Mouse (Mus musculus) forebrain, embryonic 16.5 days (tissue): Measurements from ENCODE around the gene Slco4a1. TPM values are rescaled to one million over a fixed set of nuclear protein-coding genes. Genes with fewer than 3 reads are reported as not detected.
A peak's percentile ranks its signal among the peaks of the same experiment; 100 is the strongest.

Experiments used
- ATAC-seq: fragments of 200-750 bp; cut with Nextera tagmentation; 2 replicates; pipeline ENCODE4 v1.8.0; 2017; ENCODE audit warnings: mild to moderate bottlenecking, moderate library complexity
- H3K27ac ChIP-seq: fragments of 300-500 bp; sonication (generic); 2 replicates; pipeline ENCODE4 v1.5.1; 2014; ENCODE audit warnings: low read length, control low read depth
- H3K27me3 ChIP-seq: fragments of 300-500 bp; sonication (generic); replicated peaks from 2 replicates; pipeline ENCODE4 v1.6.1; 2014; ENCODE audit warnings: low read length; ENCODE audit not compliant: control insufficient read depth, insufficient read depth
- H3K36me3 ChIP-seq: fragments of 300-500 bp; sonication (generic); 2 replicates; pipeline ENCODE4 v1.6.1; 2014; ENCODE audit not compliant: control insufficient read depth, insufficient read depth
- H3K4me1 ChIP-seq: fragments of 300-500 bp; sonication (generic); replicated peaks from 2 replicates; pipeline ENCODE4 v1.6.1; 2014; ENCODE audit warnings: low read length; ENCODE audit not compliant: control insufficient read depth, insufficient read depth
- H3K4me2 ChIP-seq: fragments of 300-500 bp; sonication (generic); 2 replicates; pipeline ENCODE4 v1.6.1; 2014; ENCODE audit warnings: mild to moderate bottlenecking, low read length, control low read depth
- H3K4me3 ChIP-seq: fragments of 300-500 bp; sonication (generic); replicated peaks from 2 replicates; pipeline ENCODE4 v1.5.1; 2014; ENCODE audit warnings: mild to moderate bottlenecking, low read length, control low read depth
- H3K9ac ChIP-seq: fragments of 300-500 bp; sonication (generic); replicated peaks from 2 replicates; pipeline ENCODE4 v1.6.1; 2014; ENCODE audit warnings: low read depth, low read length, control low read depth
- H3K9me3 ChIP-seq: fragments of 300-500 bp; sonication (generic); 2 replicates; pipeline ENCODE4 v1.6.1; 2016; ENCODE audit warnings: low read length; ENCODE audit not compliant: control insufficient read depth
- WGBS: fragments of 180-500 bp; shearing (Covaris S2); extraction: QIAGEN DNeasy Blood & Tissue Kit; methylation state at CpG from one replicate; pipeline ENCODE4 v1.1.7; 2014; 5-methylcytosine and 5-hydroxymethylcytosine counted together
- polyA plus RNA-seq: library from polyadenylated mRNA; unstranded; fragments of >200 nt; fragmentation: Nextera tagmentation; extraction: Ambion mirVana; gene quantifications from 2 replicates; pipeline ENCODE4 v1.2.1, GENCODE M21; 2015

The Slco4a1 gene
- 1.3 and 1.5 TPM in 2 replicates for polyA plus RNA-seq

DNA sequence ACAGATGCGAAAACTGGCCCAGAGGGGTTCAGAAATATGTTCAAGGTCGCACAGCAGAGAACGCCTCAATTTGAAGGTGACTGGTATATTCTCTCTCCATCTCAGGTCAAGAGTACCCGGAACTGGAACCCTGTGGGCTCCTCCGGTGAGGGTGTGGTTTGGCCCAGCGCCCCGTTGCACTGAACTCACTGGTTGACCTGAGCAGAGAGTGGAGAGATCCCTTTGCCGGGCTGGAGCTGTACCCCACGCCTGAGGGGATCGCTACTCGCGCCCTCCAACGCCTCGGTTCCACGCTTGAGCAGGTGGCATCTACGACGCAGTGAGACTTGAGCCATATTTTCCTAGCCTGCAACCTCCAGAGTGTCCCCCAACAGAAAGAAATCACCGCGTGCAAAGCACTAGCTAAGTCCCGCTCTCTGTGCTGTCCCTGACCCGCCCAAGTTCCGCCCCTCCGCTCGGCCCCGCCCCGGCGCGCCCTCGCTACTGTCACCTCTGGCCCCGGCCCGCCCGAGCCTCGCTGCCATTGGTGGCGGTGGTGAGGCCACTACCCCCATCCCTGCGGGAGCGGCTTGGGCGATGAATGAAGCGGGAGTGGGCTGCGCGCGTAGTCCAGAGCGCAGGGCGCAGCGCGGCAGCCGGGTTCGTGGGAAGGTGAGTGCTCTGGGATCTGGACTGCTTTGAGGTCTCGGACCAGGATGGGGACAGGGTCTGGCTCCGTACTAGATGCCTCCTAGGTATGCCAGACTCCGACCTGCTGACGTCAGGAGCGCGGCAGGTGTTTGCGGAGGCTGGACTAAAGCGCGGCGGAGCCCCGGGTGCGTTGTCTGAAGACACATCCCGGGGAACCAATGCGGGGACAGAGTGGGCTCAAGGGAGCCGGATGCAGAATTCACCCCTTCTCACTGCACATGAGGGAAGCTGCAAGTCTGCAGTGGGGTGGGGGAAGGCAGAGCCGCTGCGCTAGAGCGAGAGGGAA lies at the start of gene Slco4a1:
Gene Slco4a1 (plus strand): TSS at position 523 of the 976 bp plus-strand sequence.
- WGBS = 2% methylated on average over 65 of the region's 65 CpGs
- Histone ChIP-seq H3K4me1 (peaks cover 18% of the 10 kb centered on the region), H3K4me2 (peak within 1 kb of the TSS; percentile 99), H3K4me3 (peak within 1 kb of the TSS; percentile 67), H3K36me3 (no peaks in the 10 kb centered on the region), H3K27ac (no peak within 1 kb of the TSS), H3K9me3 (no peaks in the 10 kb centered on the region), H3K9ac (peak within 1 kb of the TSS; percentile 58), H3K27me3 (peaks cover 7% of the 10 kb centered on the region; the same call in 1 of the 2 replicates)
- peak; percentile 91 for ATAC-seq

DNA sequence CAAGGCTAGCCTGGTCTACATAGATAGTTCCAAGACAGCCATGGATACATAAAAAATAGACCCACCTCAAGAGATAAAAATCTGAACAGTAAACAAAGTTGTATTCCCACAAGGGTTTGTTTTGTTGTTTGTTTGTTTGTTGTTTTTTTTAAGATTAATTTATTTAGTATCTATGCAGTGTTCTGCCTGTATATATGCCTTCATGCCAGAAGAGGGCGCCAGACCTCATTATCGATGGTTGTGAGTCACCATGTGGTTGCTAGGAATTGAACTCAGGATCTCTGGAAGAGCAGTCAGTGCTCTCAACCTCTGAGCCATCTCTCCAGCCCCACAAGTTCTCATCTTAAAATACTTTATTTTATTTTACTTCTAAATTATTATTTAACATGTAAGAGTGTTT lies 47.6 kb upstream of the Slco4a1 start:
- ATAC-seq = no peak
- Histone ChIP-seq H3K4me1 (0 out of 2 replicates have a peak, but pooled peaks cover 3% of the 10 kb centered on the region), H3K27me3 (no peaks in the 10 kb centered on the region), H3K9me3 (no peaks in the 10 kb centered on the region), H3K36me3 (no peaks in the 10 kb centered on the region), H3K4me2 (no peak overlapping the region), H3K27ac (no peak overlapping the region), H3K4me3 (no peak overlapping the region), H3K9ac (no peak overlapping the region)
- WGBS = 27% methylated on average over 2 of the region's 2 CpGs

DNA sequence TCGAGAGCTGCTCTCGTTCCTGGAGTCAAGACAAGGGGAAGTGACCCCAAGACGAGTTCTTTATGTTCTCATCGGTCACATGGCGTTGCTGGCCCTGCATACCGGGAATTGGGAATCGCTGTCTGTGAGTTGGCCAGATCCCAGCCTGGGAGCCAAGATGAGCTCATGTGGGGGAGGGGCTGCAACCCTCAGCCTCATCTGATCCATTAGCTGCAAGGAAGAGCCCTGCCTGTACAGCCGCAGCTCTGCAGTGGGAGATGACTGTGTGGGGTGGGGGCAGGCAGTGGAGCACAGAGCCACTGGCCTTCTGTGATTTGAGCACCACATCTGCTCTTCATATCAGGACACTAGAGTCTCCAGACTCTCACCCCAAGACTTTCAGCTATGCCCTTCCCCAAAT lies 45.6 kb upstream of the Slco4a1 start:
- H3K9me3 ChIP-seq = no peaks in the 10 kb centered on the region
- no peak overlapping the region for H3K4me3 ChIP-seq
- no peak for ATAC-seq
- no peaks in the 10 kb centered on the region for H3K36me3 ChIP-seq
- no peak overlapping the region for H3K9ac ChIP-seq
- no peak overlapping the region for H3K27ac ChIP-seq
- 50% methylated on average over 8 of the region's 8 CpGs for WGBS
- H3K4me1 ChIP-seq = 0 out of 2 replicates have a peak, but pooled peaks cover 3% of the 10 kb centered on the region
- no peak overlapping the region for H3K4me2 ChIP-seq
- H3K27me3 ChIP-seq = no peaks in the 10 kb centered on the region

DNA sequence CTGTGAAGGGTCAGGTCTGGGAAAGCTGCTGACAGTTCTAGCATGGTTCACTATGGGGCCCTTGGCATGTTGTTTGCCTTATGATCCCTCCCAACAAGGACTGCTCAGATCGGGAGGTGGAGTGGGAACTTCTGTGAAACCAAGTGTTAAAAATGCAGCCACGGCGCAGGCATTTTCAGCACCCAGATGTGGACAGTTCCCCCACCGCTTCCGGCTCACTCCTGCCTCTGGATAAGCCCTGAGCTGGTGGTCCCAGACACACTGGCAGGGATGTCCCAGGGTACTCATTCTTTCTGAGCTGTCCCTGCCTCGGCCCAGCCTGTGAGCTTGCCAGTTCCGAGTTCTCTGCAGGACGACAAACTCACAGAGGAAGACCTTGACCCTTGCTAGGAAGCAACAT lies 45.0 kb upstream of the Slco4a1 start:
- H3K4me3 ChIP-seq = no peak overlapping the region
- ATAC-seq = no peak
- no peak overlapping the region for H3K9ac ChIP-seq
- H3K27me3 ChIP-seq = no peaks in the 10 kb centered on the region
- WGBS = 7% methylated on average over 8 of the region's 8 CpGs
- no peak overlapping the region for H3K4me2 ChIP-seq
- H3K4me1 ChIP-seq = 0 out of 2 replicates have a peak, but pooled peaks cover 3% of the 10 kb centered on the region
- no peaks in the 10 kb centered on the region for H3K36me3 ChIP-seq
- no peak overlapping the region for H3K27ac ChIP-seq
- no peaks in the 10 kb centered on the region for H3K9me3 ChIP-seq

DNA sequence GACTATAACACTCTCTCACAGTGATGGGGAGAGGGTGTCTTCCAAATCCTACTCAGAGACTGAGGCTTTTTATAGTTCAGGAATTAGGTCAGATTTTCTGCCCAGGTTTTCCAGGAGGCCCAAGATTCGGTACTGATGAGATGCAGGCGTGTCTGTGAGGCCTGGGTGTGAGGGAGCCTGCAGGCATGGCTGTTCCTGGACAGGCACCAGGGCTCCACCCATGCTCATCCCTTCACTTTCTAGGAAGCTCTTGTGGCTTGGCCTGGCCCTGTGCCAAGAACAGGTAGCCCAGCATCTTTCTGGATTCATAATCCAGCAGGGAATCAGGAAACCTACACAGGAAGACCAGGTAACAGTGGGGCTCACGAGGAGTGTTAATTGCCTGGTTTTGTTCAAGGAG lies 40.4 kb upstream of the Slco4a1 start:
- 0 out of 2 replicates have a peak, but pooled peaks cover under 1% of the 10 kb centered on the region for H3K4me1 ChIP-seq
- WGBS = 51% methylated on average over 3 of the region's 3 CpGs
- H3K27me3 ChIP-seq = no peaks in the 10 kb centered on the region
- no peak overlapping the region for H3K27ac ChIP-seq
- H3K4me2 ChIP-seq = no peak overlapping the region
- H3K4me3 ChIP-seq = no peak overlapping the region
- no peak for ATAC-seq
- H3K9me3 ChIP-seq = no peaks in the 10 kb centered on the region
- no peaks in the 10 kb centered on the region for H3K36me3 ChIP-seq
- no peak overlapping the region for H3K9ac ChIP-seq

DNA sequence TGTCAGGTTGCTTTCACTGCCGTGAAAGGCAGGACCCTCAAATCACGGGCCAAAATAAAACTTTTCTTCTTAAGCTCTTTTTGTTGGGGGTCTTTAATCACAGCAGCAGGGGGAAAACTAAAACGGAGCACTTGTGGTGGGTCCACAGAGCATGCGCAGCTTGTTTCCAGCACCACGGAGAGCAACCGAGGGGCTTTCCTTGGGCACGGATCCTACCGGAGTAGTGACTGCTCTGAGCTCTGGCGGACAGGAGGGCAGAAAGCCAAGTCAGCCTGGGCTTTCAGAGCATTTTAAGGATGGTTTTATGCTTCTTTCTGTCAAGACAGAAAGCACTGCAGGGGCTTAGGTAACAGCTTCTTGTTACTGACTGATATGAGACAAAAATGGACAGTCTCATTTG lies 38.3 kb upstream of the Slco4a1 start:
- H3K9ac ChIP-seq = no peak overlapping the region
- no peaks in the 10 kb centered on the region for H3K9me3 ChIP-seq
- H3K4me1 ChIP-seq = no peaks in the 10 kb centered on the region
- no peak overlapping the region for H3K4me2 ChIP-seq
- H3K27me3 ChIP-seq = no peaks in the 10 kb centered on the region
- H3K36me3 ChIP-seq = no peaks in the 10 kb centered on the region
- no peak for ATAC-seq
- WGBS = 12% methylated on average over 9 of the region's 9 CpGs
- H3K27ac ChIP-seq = no peak overlapping the region
- no peak overlapping the region for H3K4me3 ChIP-seq

DNA sequence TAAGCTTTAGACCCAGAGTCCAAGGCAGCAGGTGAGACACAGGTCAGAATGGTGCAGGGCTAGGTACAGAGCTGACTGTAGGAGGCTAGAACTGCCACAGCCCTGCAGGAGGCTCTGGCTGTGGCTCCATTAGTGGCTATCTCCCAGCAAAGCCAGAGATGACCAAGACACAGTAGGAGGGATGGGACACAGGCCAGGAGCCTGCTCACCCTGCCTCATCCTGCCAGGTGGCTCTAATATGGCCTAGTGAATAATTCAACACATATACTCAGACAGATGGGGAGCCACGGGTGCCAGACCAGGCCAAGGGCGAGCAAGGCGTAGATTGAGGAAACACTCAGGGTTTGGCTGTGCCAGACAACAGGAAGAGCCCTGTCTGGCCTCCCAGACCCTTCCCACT lies 35.4 kb upstream of the Slco4a1 start:
- Histone ChIP-seq H3K4me1 (no peaks in the 10 kb centered on the region), H3K27ac (no peak overlapping the region), H3K36me3 (no peaks in the 10 kb centered on the region), H3K9me3 (no peaks in the 10 kb centered on the region), H3K27me3 (no peaks in the 10 kb centered on the region), H3K4me2 (no peak overlapping the region), H3K9ac (no peak overlapping the region), H3K4me3 (no peak overlapping the region)
- WGBS = 72% methylated on average over 3 of the region's 3 CpGs
- ATAC-seq = no peak

DNA sequence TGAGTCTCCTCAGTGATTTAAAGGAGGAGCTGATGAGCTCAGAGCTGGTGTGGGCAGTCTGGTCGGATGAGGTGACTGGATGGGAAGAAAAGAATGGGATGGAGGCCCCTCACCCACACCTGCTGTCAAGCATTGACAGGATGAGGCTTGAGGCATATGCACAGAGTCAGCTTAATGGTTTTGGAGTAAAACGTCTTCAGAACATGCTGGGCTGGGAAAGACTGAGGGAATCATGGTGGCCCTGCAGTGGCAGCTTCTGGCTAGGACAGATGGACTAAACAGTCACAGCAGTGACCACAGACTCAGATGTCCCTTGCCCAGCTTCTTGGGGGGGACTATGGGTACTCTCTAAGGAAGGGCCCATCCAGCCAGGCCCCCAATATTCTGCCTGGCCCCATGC lies 30.9 kb upstream of the Slco4a1 start:
- H3K9me3 ChIP-seq = no peaks in the 10 kb centered on the region
- 58% methylated on average over 2 of the region's 2 CpGs for WGBS

DNA sequence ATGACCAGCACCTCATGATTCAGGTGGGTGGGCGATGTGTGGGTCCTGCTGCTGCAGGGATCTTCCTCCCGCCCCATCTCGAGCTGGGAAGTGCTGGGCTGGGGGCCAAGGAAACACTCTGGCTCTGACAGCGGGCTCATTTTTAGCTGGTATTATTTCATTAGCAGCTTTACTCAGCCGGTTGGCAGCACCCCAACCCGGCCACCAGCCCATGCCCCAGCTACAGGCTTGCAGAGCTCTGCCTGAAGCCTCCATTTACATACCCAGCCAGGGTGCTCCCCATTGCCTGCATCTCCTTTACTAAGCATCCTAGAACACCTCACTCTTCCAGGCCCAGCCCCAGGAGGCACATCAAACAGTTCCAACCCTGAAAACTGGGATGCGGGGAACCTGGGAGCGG lies 29.0 kb upstream of the Slco4a1 start:
- Histone ChIP-seq H3K27ac (no peak overlapping the region), H3K9ac (no peak overlapping the region), H3K9me3 (no peaks in the 10 kb centered on the region), H3K4me1 (peaks cover 13% of the 10 kb centered on the region), H3K4me2 (no peak overlapping the region), H3K36me3 (no peaks in the 10 kb centered on the region), H3K27me3 (no peaks in the 10 kb centered on the region), H3K4me3 (no peak overlapping the region)
- peak; percentile 84 for ATAC-seq
- WGBS = 26% methylated on average over 8 of the region's 8 CpGs

More for the DNA sequence above, 30.9 kb upstream of the Slco4a1 start:
- H3K4me3 ChIP-seq = no peak overlapping the region
- ATAC-seq = no peak
- H3K27ac ChIP-seq = no peak overlapping the region
- no peaks in the 10 kb centered on the region for H3K36me3 ChIP-seq
- peaks cover 13% of the 10 kb centered on the region for H3K4me1 ChIP-seq
- H3K4me2 ChIP-seq = no peak overlapping the region
- H3K9ac ChIP-seq = no peak overlapping the region
- no peaks in the 10 kb centered on the region for H3K27me3 ChIP-seq
